Mouse (Mus musculus) liver, embryonic 14.5 days (tissue): ENCODE data around the gene Afdn.

Experiments used
- CTCF ChIP-seq: IDR thresholded peaks from 2 replicates; pipeline ENCODE4 v1.5.1; 2016; ENCODE audit warnings: antibody characterized with exemption, low read depth, control low read depth
- EP300 ChIP-seq: IDR thresholded peaks from 2 replicates; pipeline ENCODE4 v1.6.1; 2016; ENCODE audit warnings: antibody characterized with exemption, low read depth

GRCm38 (mm10) chr17:13731727-13732112, 28.6 kb upstream of the Afdn start:
- TF ChIP-seq EP300 (no peak), CTCF (no peak)
